Mouse (Mus musculus) testis, adult 2 months (tissue): Measurements from ENCODE around the gene Fbxo11. TPM values are rescaled to one million over a fixed set of nuclear protein-coding genes. Genes with fewer than 3 reads are reported as not detected.

ENCODE experiments used
- H3K27ac ChIP-seq: fragments of 200-500 bp; 2 replicates; pipeline ENCODE4 v1.5.1; 2012; ENCODE audit warnings: low read depth, low read length; ENCODE audit not compliant: control insufficient read depth, insufficient read depth
- H3K27me3 ChIP-seq: fragments of 200-500 bp; 2 replicates; pipeline ENCODE4 v1.6.1; 2012; ENCODE audit warnings: mild to moderate bottlenecking, low read length, moderate library complexity; ENCODE audit not compliant: control insufficient read depth, insufficient read depth
- H3K36me3 ChIP-seq: fragments of 200-500 bp; 2 replicates; pipeline ENCODE4 v1.6.1; 2012; ENCODE audit warnings: mild to moderate bottlenecking, low read length; ENCODE audit not compliant: control insufficient read depth, insufficient read depth
- H3K4me1 ChIP-seq: fragments of 200-500 bp; 2 replicates; pipeline ENCODE4 v1.6.1; 2012; ENCODE audit warnings: low read length; ENCODE audit not compliant: control insufficient read depth, insufficient read depth
- H3K4me3 ChIP-seq: fragments of 200-500 bp; 2 replicates; pipeline ENCODE4 v1.5.1; 2012; ENCODE audit warnings: low read depth, mild to moderate bottlenecking, low read length, moderate library complexity, mixed read lengths; ENCODE audit not compliant: control insufficient read depth
- CTCF ChIP-seq: fragments of 200-500 bp; IDR thresholded peaks from 2 replicates; pipeline ENCODE4 v1.5.1; 2012; ENCODE audit warnings: low read depth, mild to moderate bottlenecking, inconsistent platforms, low read length, moderate library complexity; ENCODE audit not compliant: control insufficient read depth, insufficient read depth, insufficient replicate concordance
- POLR2A ChIP-seq: fragments of 200-500 bp; IDR thresholded peaks from 2 replicates; pipeline ENCODE4 v1.6.1; 2012; ENCODE audit warnings: low read depth, mild to moderate bottlenecking, inconsistent platforms, low read length, moderate library complexity; ENCODE audit not compliant: control insufficient read depth
- polyA plus RNA-seq: library from polyadenylated mRNA; depleted of rRNA; stranded (reverse); fragments of >200 nt; gene quantifications from 2 replicates; pipeline ENCODE4 v1.2.3, GENCODE M21; 2012

Gene Fbxo11
- polyA plus RNA-seq, 1 experiment = 8.6 TPM

- Histone ChIP-seq H3K4me3 (no peak overlapping the region), H3K27ac (no peak overlapping the region), H3K4me1 (no peaks in the 10 kb centered on the region), H3K27me3 (no peaks in the 10 kb centered on the region), H3K36me3 (no peaks in the 10 kb centered on the region)
- TF ChIP-seq POLR2A = no peak
- no peak for TF ChIP-seq CTCF
Observed at GRCm38 (mm10) chr17:88085976-88086375, 20.9 kb upstream of the Fbxo11 start.

GRCm38 (mm10) chr17:88081446-88081845, 16.4 kb upstream of the Fbxo11 start:
- TF ChIP-seq CTCF (no peak), POLR2A (no peak)
- no peaks in the 10 kb centered on the region for H3K36me3 ChIP-seq
- peak overlapping the region; percentile 83 for H3K4me3 ChIP-seq

GRCm38 (mm10) chr17:88079771-88080170, 14.7 kb upstream of the Fbxo11 start:
- peak overlapping the region; percentile 77 for H3K4me3 ChIP-seq
- no peaks in the 10 kb centered on the region for H3K27me3 ChIP-seq
- peaks cover 5% of the 10 kb centered on the region for H3K4me1 ChIP-seq
- no peak overlapping the region for H3K27ac ChIP-seq
- H3K36me3 ChIP-seq = no peaks in the 10 kb centered on the region
- TF ChIP-seq POLR2A (no peak), CTCF (no peak)

More at GRCm38 (mm10) chr17:88081446-88081845, 16.4 kb upstream of the Fbxo11 start:
- Histone ChIP-seq H3K27me3 (no peaks in the 10 kb centered on the region), H3K4me1 (peaks cover 5% of the 10 kb centered on the region), H3K27ac (no peak overlapping the region)

GRCm38 (mm10) chr17:88072047-88072446, 7.0 kb upstream of the Fbxo11 start:
- Histone ChIP-seq H3K4me1 (no peaks in the 10 kb centered on the region), H3K4me3 (no peak overlapping the region), H3K36me3 (no peaks in the 10 kb centered on the region), H3K27me3 (no peaks in the 10 kb centered on the region), H3K27ac (no peak overlapping the region)
- TF ChIP-seq POLR2A = no peak

GRCm38 (mm10) chr17:88068024-88068719, 3.1 kb upstream of the Fbxo11 start:
- Histone ChIP-seq H3K27ac (no peak overlapping the region), H3K36me3 (no peaks in the 10 kb centered on the region), H3K4me3 (no peak overlapping the region), H3K27me3 (no peaks in the 10 kb centered on the region), H3K4me1 (peaks cover 2% of the 10 kb centered on the region)
- TF ChIP-seq CTCF (no peak), POLR2A (no peak)

- Histone ChIP-seq H3K27ac (no peak overlapping the region), H3K4me3 (no peak overlapping the region), H3K36me3 (no peaks in the 10 kb centered on the region), H3K4me1 (peaks cover 2% of the 10 kb centered on the region), H3K27me3 (no peaks in the 10 kb centered on the region)
- no peak for TF ChIP-seq CTCF
- no peak for TF ChIP-seq POLR2A
Observed at GRCm38 (mm10) chr17:88067202-88067901, 2.3 kb upstream of the Fbxo11 start.

GRCm38 (mm10) chr17:88066799-88067198, 1.7 kb upstream of the Fbxo11 start:
- Histone ChIP-seq H3K27me3 (no peaks in the 10 kb centered on the region), H3K27ac (no peak overlapping the region), H3K36me3 (no peaks in the 10 kb centered on the region), H3K4me3 (no peak overlapping the region; the same call in 1 of the 2 replicates), H3K4me1 (peaks cover 2% of the 10 kb centered on the region)
- TF ChIP-seq POLR2A (no peak), CTCF (no peak)
